Mouse (Mus musculus) frontal cortex, postnatal 10 days (tissue): ENCODE results near the gene Tbc1d10c.

Experiments used
- DNase-seq, 2 experiments: peaks; one replicate each; pipeline ENCODE4 v3.0.0; 2022; ENCODE audit warnings: low spot score in 2 of 2, mixed read lengths in 1 of 2

The Tbc1d10c gene

GRCm38 (mm10) chr19:4190831-4191334, at the start of gene Tbc1d10c:
TSS of gene Tbc1d10c (minus strand) at chr19:4191284.
- no peak for DNase-seq

- no peak for DNase-seq
These were observed 49.2 kb upstream of the Tbc1d10c start for GRCm38 (mm10) chr19:4240247-4240668.

DNA sequence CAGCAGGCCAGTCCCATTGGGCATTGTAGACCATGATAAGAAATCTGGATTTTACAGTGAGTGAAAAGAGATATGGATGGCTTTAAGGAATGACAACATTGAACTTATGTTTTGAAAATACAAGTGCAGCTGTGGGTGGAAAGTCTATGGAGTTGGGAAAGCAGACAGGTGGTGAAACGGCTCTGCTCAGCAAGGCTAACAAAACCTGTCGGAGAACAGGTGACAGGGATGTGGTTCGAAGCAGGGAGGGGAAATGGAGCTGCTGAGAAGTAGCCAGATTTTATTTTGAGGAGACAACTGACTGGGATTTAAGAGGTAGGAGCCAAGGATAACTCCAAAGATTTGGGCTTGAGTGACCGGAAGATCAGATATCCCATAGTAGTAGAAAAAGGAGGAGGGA, 43.5 kb upstream of the Tbc1d10c start:
- no peak for DNase-seq

DNA sequence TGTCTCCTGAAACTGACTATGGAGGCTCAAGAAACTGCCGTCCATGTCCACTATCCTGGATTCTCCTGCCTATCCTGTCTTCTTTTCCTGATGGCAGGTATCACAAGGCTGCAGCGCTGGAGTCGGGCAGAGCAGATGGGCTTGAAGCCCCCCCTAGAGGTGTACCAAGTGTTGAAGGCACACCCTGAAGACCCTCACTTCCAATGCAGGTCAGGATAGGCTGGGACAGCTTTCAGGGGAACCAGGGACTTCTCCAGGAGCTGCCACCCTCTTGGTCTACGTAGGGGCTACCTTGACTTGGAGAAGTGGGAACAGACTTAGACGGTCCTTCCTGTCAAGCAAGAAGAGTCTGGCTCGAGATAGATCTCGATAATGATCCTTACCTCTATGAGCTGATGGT, 41.6 kb upstream of the Tbc1d10c start:
- no peak for DNase-seq

DNA sequence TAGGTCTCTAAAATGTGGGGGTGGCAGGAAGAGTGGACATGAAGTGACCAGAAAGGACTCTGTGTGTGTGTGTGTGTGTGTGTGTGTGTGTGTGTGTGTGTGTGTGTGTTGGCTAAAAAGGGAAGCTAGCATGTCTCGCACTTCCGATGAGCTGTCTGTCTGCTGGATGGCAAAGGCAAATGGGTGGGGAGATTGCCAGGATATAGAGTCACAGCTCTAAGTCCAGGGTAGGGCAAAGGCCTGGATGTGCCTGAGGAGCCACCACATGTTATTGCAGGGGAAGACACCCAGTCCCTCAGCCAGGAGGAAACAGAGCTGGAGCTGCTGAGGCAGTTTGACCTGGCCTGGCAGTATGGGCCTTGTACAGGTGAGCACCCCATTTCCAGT, 41.1 kb upstream of the Tbc1d10c start:
- peak in 1 of 2 experiments; percentile 56 for DNase-seq

DNA sequence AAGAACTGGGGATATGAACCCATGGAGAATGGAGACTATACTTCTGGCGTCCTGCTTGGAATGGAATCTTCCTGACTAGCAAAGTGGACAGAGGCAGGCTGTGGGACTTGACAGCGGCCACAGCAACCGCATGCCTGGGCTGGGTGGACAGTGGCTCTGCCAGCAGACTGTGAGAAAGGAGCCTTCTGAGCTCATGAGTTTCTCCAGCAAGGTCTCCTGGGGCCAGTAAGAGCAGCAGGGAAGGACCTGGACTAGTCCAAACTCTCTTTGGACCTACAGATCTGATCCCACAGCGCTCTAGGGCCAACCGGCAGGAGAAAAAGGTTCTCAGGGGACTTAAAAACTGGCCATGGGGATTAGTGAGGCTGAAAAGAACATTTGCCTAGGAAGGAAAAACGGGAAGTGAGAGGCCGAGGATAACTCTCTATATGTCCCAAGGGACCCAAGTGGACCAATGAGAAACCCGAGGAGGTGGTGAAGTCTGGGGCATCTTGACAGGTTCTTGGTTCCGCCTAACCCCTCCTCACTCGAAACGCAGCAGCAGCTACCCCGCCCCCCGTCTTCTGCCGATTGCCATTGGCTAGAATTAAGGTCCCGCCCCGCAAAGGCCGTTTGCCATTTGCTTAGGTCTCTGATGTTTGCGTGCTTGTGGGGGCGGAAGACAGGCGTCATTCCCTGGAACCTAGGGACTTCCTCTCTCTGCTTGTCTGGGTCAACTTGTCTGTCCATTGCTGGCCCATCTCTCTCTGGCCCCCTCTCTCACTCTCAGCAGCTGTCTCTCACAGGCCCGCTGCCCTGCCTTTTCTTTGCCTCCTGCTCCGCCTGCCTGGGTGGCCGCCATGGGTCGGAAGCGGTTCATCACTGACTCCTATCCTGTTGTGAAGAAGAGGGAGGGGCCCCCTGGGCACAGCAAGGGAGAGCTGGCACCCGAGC, 40.4 kb upstream of the Tbc1d10c start, which contains the start of gene Pold4:
Gene Pold4 (plus strand): TSS at position 647 of the 933 bp plus-strand sequence.
- peak; percentile 95 to 96 for DNase-seq

GRCm38 (mm10) chr19:4230415-4230814, 39.3 kb upstream of the Tbc1d10c start:
- no peak for DNase-seq

DNA sequence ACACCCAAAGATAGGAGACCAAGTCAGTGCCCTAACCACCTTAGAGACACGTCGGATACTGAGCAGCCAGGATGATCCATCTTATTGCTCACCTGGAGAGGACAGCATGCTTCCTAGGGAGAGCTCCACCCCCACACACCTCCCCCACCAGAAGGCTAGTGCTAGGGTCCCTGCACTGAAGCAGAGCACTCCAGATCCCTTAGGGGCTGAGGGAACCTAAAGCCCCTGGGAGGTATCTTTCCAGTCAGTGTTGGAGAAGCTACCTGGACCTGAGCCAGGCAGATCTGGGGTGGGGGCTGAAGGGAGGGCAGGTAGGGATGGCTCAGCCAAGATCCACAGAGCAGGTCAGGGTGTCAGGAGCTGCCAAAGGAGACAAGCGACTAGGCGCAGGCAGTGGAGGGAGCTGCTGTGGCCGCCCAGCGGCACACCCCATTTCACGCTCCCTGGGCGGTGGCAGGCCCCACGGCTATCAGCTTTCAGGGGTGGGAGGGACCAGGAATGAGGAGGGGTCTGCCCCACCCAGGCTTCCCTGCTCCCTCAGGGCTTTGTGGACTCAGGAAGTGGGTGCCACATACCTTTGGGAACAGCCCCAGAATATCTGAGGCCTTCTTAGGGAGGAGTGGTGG, 38.5 kb upstream of the Tbc1d10c start:
- no peak for DNase-seq

GRCm38 (mm10) chr19:4228891-4229290, 37.8 kb upstream of the Tbc1d10c start:
- no peak for DNase-seq

GRCm38 (mm10) chr19:4227894-4228678, 37.0 kb upstream of the Tbc1d10c start:
- peak in 1 of 2 experiments; percentile 74 for DNase-seq

DNA sequence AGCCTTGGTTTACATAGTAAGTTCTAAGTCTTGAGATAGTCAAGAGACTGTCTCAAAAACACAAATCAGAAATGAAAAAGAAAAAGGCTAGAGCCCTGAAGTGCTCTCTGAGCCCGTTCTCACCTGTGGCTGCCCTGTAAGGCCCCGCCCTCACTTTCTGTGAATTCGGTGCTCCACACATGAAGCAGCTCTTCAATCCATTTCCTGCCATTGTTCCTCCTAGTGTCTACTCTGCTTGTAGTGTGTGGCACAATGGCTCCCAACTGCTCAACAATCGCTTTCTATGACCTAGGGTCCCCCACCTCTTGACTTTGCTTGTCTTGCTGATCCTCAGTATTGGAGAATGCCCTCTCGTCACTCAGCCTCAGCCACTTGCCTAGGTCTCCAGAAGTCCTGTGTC, 36.4 kb upstream of the Tbc1d10c start:
- DNase-seq: no peak

GRCm38 (mm10) chr19:4226779-4227178, 35.7 kb upstream of the Tbc1d10c start:
- DNase-seq: no peak

DNA sequence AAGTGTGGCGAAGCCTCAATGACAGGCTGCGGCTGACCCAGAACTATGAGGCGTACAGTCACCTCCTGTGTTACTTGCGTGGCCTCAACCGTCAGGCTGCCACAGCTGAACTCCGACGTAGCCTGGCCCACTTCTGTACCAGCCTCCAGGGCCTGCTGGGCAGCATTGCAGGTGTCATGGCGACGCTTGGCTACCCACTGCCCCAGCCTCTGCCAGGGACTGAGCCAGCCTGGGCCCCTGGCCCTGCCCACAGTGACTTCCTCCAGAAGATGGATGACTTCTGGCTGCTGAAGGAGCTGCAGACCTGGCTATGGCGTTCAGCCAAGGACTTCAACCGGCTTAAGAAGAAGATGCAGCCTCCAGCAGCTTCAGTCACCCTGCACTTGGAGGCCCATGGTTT, 31.1 kb upstream of the Tbc1d10c start:
- DNase-seq: no peak

- DNase-seq: no peak
These were observed 30.1 kb upstream of the Tbc1d10c start for GRCm38 (mm10) chr19:4220957-4221743.

GRCm38 (mm10) chr19:4220416-4220815, 29.3 kb upstream of the Tbc1d10c start:
- no peak for DNase-seq

GRCm38 (mm10) chr19:4219943-4220342, 28.9 kb upstream of the Tbc1d10c start:
- no peak for DNase-seq

DNA sequence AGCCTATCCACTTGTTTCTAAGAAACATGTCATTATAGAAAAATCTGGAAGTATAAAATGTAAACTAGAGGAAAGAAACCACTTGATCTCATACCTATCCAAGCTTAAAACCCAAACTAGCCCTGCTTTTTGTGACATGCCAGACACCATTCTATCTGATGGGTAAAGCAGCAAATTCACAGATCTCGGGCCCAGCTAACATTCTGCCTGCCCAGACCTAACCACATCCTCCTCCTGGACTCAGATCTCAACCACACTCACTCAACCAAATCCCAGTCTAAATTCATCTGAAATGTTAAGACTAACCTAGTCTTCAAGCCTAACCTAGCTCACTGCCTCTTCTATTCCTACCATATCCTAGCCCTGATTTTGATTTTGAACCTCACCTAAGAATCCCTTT, 27.7 kb upstream of the Tbc1d10c start:
- DNase-seq: no peak

DNA sequence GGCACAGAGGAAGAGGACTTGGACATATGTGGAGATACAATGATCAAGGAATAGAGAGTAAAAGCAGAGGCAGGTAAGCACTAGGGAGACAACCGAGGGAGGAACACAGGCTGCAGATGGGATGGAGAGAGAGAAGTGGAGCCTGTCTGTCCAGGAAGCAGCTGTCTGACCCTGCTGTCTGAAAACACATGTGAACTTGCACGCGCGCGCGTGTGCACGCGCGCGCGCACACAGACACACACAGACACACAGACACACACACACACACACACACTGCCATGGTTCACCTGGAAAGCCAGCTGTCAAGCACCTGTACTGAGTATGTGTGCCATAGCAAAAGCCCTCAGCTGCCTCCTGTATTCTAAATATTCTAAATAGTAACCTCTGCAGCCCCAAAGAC, 27.2 kb upstream of the Tbc1d10c start:
- DNase-seq: no peak

- DNase-seq: no peak
These were observed 26.8 kb upstream of the Tbc1d10c start for GRCm38 (mm10) chr19:4217855-4218254.

DNA sequence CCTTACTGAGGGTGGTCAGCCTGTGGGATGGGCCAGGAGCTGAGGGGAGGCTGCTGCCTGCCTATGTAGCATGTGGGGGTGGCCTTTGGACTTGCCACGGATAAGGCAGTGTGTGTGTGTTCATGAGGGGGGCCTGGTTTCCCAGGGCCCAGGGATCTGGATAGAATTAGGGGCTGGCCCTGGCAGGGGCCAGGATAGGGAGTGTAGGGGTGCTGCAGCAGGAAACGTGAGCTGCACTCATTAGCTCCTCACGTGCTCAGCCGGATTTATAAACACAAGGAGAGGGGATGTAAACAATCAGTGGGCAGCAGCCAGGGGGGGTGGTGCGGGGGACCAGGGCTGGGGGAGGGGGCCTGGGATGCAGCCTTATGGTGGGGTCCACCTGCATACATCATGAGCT, 26.1 kb upstream of the Tbc1d10c start:
- DNase-seq: no peak

DNA sequence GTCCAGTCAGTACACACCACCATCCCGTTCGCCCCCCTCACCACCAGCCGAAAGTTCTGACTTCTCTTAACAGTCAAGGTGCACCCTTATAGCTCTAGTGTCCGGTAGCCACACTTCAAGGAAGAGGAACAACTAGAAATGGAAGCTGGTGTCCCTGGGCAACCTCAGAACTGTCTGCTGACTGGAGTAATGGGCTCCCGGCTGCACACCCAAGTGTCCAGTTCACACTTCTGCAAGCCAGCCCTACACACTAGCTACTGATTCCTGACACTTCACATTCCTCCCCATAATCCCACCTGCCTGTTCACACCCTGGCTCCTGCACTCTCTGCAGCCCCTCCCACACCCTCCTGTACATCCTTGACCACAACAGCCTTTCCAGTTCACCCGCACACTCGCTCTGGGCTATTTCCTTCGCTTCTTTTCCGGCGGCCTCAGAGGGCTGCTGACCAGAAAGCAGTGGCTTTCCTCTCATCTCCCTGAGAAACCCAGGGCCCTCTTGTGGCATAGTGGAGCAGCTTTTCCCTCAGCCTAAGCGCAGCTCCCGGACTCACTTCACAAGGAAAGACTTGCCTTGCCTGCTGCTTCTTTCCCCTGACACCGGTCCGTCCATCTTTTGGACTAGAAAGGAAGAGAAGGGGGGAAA, 25.1 kb upstream of the Tbc1d10c start:
- no peak for DNase-seq
